Mouse (Mus musculus) ovary, adult 18-20 months (tissue): Measurements from ENCODE around the gene Nup205.
"Not testable (repeated sequence)": the region's sequence is repeated elsewhere in the genome, so short reads cannot be mapped to it uniquely, and the experiment has no call there.

Source experiments
- DNase-seq: peaks from one replicate; pipeline ENCODE4 v3.0.0; 2022; ENCODE audit warnings: low spot score, mixed read lengths

Nup205 gene

DNA sequence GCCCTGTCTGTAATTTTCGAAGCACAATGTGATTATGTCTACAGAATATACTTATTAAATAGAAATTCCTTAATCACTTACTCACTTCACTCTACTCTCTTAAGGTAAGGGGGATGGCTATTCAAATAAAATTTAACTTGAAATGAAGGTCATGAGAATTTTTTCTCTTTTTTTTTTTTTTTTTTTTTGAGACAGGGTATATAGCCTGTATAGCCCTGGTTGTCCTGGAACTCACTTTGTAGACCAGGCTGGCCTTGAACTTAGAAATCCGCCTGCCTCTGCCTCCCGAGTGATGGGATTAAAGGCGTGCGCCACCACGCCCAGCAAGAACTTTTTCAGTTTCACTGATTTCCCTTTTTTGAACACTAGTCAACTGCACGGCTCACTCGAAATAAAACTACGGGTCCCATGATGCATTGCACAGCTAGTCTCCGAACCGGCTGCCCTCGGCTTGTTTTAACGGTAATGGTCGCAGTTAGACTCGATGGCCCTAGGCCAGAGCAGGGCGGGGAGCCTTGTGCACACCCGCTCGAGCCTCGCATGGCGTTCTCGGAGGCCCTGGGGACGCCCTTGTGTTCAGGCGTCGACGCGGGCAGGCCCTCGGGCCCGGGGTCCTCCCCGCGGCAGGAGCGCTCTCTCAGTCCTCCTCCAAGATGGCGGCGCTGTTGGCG is at the start of gene Nup205:
Gene Nup205, plus strand, starts transcription at position 443 of the 671 bp plus-strand sequence.
- DNase-seq = peak; percentile 71

DNA sequence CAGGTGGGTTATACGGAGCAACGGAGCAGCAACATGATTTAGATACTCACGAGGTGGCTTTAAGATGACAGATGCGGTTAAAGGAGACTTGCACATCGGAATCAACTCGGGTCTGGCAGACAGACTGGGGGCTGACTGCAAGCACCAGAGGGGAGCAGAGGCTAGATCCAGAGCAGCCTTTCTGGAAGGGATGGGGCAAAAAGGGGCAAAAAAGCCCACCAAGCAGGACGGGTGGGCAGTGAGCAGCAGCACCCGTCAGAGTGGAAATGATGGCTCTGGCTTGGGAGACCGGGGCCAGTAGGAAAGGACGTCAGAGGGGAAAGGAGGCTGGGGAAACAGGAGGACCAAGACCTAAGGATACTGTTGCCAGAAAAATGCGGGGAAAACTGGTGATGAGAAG is 44.4 kb upstream of the Nup205 start:
- DNase-seq = no peak

DNA sequence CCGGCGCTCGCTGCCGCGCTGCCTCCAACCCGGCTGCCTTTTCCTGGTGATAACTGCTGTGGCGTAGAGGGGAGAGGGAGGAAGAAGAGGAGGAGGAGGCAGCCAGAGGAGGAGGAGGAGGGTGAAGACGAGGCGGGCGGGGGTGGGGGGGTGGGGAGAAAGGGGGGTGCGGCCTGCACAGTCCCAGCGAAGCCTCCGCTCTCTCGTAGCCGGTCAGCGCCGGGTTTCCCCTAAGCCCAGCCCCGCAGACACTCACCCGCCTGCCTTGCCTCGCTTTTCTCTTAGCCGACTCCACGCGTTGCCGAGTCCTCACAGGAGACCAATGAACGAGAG is 44.0 kb upstream of the Nup205 start:
- no peak for DNase-seq

DNA sequence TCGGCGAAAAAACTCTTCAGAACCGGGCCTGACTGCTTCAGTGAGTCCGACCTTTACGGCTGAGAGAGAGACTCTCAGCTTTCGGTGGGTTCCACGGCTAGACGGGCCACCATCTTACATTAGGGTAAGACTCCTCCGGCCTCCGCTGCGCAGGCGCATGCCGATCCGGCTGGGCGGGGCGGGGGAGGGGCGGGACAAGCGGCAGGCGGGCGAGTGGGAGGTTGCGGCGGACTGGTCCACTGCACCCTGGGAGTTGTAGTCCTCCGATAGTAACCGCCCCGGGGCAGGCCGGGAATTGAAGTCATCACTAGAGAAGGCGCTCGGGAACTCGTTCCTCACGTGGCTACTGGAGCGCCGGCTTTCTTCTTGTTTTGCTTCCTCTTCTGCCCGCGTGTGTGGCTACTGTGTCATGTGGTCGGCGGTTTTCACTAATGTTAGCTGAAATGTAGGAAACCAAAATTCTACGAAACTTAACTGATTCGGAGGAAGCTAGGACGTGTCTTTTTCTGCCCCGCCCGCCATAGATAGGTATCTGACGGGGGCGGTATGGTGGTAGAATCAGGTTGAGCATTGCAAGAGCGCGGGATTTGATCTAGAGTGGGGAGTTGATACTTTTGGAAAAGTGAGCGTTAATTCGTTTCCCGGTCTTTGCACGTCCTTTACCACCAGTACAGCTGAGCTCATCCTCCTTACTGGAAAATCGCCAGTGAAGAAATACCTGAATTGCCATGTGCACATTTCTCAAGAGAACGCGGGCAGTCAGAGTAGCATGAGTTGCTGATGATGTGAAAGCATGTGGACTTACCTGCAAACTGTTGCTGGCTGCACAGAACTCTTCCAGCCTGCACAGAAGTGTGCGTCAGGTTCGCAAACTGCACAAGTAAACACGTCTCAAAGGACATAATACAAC is 43.4 kb upstream of the Nup205 start, which contains the start of gene Cnot4:
Gene Cnot4, minus strand, starts transcription at position 146 of the 910 bp plus-strand sequence.
- peak; percentile 98 for DNase-seq

DNA sequence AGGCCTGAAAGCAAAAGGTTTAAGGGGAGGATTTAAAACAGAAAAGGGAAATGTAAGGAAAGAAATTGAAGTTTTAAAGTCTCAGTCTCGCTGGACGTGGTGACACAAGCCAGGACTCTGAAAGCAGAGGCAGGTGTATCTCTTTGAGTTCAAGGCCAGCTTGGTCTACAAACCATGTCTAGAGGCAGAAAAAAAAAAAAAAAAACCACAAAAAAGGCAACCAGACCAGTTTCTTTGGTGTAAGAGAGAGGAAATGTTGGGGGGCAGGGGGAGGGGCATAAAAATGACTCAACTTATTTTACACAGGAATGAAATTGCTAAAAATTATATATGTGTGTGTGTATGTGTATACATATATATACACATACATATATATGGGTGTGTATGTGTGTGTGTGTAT is 42.4 kb upstream of the Nup205 start:
- DNase-seq = no peak

DNA sequence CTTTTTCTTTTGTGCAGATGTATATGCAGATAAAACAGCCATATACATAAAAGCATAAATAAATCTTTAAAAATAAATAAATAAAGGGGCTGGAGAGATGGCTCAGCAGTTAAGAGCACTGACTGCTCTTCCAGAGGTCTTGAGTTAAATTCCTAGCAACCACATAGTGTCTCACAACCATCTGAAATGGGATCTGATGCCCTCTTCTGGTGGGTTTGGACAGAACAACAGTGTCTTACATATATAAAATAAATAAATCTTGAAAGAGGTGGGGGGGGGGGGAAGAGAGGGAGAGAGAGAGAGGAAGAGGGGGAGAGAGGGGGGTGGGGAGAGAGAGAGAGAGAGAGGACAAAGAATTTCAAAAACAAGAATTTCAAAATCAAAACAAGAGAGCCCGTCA is 36.9 kb upstream of the Nup205 start:
- no peak for DNase-seq

DNA sequence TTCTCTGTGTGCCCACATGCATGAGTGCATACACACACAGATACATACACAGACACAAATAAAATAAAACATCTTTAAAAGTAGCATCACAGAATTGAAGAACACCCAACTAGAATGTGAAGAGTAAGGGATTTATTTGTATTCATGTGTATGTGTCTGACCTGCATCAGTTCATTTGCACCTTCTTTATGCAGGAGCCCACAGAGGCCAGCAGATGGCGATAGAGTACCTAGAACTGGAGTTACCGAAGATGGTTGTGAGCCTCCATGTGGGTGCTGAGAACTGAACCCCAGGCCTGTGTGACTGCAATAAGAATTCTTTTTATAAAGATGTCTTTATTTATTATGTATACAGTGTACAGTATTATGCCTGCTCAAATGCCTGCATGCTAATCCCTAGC is 31.7 kb upstream of the Nup205 start:
- no peak for DNase-seq

DNA sequence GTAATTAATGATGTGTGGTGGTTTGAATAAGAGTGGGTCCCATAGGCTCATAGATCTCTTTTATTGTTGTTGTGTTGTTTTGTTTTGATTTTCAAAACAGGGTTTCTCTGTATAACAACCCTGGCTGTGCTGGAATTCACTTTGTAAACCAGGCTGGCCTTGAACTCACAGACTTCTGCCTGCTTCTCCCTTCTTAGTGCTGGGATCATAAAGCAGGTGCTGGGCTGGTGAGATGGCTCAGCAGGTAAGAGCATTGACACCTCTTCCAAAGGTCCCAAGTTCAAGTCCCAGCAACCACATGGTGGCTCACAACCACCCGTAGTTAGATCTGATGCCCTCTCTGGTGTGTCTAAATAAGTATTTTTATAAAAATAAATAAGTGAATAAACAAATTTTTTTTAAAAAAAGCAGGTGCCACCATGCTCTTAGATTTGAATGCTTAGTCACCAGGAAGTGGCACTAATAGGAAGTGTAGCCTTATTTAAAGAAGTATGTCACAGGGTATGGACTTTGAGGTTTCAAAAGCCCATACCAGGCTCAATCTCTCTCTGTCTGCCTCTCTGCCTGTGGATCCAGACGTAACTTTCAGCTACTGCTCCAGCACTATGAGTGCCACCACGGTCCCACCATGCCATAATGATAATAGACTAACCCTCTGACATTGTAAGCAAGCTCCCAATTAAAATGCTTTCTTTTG is 29.3 kb upstream of the Nup205 start:
- no peak for DNase-seq

DNA sequence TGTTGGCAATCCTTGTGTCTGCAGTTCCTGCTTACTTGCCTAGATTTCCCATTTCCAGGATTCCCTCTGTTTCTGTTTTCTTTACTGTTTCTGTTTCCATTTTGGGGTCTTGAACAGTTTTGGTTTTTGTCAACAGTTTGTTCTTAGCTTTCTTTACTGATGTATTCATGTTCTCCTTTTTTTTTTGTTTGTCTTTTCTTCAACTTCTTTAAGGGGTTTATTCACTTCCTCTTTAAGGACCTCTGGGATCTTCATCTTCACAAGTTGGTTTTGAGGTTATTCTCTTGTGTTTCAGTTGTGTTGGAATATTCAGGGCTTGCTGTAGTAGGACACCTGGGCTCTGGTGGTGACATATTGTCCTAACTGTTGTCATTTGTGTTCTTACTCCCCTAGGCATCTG is 22.7 kb upstream of the Nup205 start:
- no peak for DNase-seq

DNA sequence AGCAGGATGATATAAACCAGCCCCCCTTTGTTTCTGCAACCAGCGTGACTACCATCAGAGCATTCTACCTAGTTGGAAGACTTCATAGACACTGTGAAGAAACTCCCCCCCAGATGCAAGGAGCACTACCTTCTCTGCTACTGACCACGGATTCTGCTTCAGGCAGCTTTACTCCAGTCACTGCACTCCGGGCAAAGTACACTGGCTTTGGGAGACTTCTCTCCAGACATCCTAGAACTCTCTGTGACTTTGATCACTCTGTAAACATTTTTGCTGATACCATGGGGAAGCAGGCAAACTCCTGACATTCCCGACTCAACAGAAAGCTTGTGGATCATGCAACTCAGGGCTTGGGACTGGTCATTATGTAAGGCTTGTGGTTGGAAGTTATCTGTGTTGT is 8.0 kb upstream of the Nup205 start:
- DNase-seq = no peak

DNA sequence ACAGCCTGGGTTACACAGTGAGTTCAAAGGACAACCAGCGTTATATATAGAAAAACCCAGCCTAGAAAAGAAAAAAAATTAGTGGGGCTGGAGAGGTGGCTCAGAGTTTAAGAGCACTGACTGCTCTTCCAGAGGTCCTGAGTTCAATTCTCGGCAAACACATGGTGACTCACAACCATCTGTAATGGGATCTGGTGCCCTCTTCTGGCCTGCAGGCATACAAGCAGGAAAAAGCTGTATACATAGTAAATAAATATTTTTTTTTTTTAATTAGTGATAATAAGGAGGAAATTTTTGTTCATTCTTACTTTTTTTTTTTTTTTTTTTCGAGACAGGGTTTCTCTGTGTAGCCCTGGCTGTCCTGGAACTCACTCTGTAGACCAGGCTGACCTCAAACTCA is 5.2 kb upstream of the Nup205 start:
- DNase-seq = not testable (repeated sequence)

DNA sequence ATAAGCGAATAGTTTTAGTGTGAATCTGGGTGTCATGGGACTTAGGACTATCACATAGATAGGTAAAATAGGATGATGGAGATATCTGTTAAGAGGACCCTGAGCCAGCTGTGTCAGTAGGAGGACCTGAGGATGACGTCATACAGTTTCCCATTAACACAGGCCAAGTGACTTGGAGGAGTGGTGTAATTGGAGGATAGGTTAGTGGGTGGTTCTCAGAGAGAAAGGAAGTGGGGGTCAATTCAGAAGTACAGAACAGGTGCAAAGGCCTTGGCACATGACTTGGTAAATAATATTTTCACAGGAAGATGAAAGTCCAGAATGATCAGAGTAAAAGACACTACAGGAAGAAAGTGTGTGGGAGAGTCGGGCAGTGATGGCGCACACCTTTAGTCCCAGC is 4.0 kb upstream of the Nup205 start:
- no peak for DNase-seq

DNA sequence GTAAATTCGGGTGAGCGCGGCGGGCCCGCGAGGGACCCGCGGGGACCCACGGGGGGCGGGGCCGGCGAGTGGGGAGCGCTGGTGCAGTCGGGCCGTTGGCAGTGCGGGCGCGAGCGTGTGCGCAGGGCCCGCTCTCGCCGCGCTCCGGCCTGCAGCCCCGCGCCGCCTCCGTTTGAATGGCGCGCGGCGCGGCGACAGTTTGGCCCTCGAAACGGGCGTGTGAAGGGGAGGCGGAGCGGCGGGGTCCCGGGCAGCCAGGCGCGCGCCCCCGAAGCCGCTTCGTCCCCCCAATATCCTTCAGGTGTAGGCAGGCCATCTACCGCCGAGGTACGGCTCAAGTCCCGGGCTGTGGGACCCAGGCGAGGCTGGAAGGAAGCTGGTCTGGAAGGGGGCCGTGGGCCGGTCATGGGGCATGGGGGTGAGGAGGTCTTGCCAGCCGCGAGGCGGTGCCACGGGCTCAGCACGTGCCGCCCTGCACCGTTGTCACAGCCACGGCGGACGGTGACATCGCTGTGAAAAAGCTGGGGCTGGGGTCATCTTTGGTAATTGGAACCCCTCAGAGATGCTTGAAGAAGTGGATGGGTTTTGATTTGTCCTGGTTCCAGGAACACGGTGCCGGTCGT is 540 bp downstream of the Nup205 start:
- DNase-seq = no peak

DNA sequence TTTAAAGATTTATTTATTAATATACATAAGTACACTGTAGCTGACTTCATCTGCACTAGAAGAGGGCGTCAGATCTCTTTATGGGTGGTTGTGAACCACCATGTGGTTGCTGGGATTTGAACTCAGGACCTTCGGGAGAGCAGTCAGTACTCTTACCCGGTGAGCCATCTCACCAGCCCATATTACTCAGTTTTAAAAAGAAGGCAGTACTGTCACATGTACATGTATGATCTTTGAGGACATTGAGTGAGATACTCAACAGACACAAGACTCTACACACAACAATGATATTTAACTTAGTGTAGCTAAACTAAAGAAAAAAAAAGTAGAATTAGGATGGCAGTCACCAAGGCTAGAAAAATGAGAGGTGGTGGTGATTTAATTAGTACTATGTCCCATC is 2.1 kb downstream of the Nup205 start:
- DNase-seq = not testable (repeated sequence)

DNA sequence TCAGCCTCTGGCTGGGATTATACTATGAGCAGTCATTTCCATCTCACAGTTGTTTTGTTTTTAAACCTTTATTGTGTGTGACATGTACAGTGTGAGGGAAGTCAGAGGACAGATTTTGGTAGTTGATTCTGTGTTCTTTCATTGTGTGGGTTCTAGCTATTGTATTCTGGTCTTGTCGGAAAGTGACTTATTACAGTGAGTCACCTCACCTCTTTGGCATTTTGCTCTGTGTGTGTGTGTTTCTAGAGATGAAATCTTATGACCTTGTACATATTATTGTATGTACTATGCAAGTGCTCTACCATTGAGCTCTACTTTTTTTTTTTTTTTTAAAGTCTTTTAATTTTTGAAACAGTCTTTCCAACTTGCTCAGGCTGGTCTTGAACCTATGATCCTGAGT is 7.6 kb downstream of the Nup205 start:
- no peak for DNase-seq

DNA sequence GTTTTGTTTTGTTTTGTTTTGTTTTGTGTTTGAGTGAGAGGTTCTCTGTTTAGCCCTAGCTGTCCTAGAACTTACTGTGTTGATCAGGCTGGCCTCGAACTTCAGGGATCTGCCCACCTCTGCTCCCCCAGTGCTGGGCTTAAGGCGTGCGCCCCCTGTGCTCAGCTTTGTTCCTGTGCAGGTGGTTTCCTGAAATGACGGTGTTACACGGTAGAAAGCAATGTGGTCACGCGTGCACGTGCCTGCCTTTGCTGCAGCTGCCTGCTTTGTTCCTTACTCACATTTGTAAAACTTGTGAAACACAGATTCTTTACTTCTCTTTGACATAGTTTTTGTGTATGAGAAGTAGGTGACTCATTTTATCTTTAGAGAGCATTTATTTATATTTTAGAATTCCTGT is 14.0 kb downstream of the Nup205 start:
- no peak for DNase-seq

DNA sequence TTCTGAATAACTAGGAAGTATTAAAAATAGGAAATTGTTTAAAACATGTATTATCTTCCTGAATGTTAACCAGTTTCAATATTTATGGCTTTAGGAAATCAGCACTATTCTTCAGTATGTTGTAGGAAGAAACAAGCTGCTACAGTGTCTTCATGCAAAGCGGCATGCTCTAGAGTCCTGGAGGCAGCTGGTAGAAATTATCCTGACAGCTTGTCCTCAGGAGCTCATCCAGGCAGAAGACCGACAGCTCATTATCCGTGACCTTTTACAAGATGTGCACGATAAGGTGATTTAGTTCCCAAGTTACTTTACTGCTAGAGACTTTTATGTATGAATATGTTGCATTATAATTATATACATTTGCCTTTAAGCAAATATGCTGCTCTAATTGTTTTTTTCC is 48.5 kb downstream of the Nup205 start:
- no peak for DNase-seq

DNA sequence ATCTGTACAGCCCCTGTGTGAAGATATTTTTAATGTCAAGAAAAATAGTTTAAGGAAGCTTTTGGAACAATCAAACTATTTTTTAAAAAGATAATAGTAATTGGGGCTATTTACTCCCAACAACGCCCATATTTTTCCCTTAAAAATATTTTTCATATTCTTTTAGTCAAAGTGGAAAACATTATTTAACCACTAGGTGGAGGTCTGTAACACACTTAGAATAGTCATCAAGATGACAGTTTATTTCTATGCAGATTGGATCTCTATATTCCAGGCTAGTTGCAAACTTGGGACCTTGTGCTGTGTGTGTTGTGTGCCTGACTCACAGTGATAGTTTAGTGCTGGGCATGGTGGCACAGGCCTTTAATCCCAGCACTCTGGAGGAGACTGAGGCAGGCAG is 52.2 kb downstream of the Nup205 start:
- no peak for DNase-seq

DNA sequence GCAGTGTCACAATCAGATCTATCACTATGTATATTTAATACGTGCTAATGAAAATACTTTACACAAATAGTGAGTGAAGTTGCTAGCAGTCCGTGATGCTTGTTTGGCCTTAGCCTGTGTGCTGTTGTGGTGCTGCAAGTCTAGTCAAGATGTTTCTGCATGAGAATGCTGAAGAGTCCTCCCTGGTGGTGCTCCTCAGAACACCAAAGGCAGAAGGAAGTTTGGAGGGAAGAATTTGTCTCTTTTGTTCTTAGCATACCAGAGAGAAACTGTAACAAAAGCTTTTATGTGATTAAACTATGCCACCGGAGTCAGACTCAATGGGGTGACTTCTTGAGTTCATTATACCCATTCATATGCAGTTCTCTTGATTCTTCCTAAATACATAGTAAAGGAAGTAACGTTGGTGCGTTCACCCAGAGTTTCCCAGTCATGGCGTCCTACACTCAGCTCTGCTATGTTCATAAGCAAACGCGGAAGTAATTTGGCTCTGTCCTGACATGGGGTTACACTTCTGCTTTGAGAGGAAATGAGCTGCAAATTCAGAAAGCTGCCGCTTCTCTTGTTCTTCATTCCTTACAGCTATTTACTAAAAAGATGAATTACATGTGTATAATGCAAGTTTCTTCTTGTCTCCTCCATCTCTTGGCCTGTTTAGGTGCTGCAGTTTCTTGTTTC is 59.0 kb downstream of the Nup205 start:
- no peak for DNase-seq

DNA sequence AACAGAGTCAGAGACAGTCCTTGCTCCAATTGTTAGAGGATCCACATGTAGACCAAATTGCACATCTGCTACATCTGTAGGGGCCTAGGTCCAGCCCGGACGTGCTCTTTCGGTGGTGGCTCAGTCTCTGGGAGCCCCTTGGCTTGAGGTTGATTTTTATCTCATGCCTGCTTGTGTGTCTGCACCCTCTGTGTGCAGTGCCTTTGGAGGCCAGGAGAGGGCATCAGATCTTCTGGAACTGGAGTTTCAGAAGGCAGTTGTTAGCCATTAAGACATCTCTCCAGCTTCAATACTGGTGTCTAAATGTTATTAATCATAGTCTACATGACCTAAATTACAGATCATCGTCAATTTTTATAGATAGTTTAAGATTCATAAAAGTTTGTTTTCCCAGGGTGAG is 66.0 kb downstream of the Nup205 start:
- DNase-seq = no peak

DNA sequence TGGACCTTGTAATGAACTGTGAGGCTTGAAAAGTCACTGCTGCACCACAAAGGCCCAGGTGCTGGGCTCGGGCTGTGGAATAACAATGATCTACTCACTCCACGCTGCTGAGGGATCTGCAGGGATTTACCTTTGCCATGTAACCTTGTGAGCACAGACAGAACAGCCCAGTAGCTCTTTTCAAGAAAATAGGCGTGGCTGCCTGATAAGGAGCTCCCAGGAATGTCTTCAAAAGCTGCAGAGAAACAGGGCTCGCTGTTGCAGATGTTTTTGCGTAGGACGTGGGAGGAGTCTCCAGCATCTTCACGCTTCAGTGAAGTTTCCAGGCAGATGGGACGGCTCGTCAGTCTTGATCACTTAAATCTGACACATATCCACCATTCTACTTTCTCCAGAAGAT is 66.8 kb downstream of the Nup205 start:
- DNase-seq = no peak

DNA sequence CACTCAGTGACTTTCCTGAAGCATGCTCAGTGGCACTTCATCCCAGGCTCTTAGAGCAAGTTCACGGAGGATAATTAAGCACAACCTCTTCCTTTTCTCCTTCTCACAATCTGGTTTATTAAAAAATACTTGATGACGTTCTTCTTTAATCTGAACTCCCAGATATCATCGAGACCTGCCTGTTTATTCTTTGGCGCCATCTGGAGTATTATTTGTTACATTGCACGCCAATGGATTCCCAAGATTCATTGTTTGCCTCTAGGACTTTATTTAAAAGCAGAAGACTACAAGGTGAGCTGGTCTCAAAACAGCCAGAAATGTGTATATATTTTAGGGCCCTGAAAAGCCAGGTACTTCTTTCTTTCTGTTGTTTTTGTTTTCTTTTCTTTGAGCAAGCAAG is 67.9 kb downstream of the Nup205 start:
- no peak for DNase-seq
